Mouse (Mus musculus): Measurements from ENCODE around the gene Zscan2. TPM values are rescaled to one million over a fixed set of nuclear protein-coding genes. Genes with fewer than 3 reads are reported as not detected.

The Zscan2 gene
- polyA plus RNA-seq, 1 experiment from 2014 or later, result 1.1 TPM

DNA sequence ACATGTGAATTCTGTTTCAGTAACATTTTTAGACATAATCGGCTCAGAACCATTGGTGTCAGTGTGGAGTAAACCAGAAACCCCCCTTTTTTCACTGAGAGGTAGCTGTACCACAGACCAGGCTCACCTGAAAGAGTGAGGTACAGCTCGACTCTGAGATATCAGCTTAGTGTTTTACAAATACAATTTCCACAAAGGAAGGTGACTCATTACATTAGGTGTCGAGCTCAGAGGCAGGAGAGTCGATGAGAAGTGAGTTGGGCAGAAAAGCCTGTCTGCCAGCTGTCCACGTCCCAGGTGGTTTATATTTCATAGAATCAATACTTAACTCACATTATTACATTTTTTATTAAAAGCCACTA is 58.9 kb downstream of the Zscan2 start:
- no peak overlapping the region for H3K4me2 ChIP-seq (replicated peaks; ENCODE audit: low read depth, low read length)
- H3K9me3 ChIP-seq (ENCODE audit: low read length), result no peaks in the 10 kb centered on the region
- no peak for DNase-seq (ENCODE audit: low spot score)
- no peak overlapping the region for H3K27ac ChIP-seq (ENCODE audit: low read length)
- peaks cover 9% of the 10 kb centered on the region for H3K36me3 ChIP-seq (ENCODE audit: insufficient read depth, low read length)
- WGBS, result 77% methylated on average over 5 of the region's 5 CpGs
- H3K9ac ChIP-seq (replicated peaks; ENCODE audit: low read depth), result no peak overlapping the region
- H3K4me3 ChIP-seq (ENCODE audit: low read depth, low read length), result no peak overlapping the region
- no peak for ATAC-seq
- no peak for TF ChIP-seq EP300 (IDR thresholded peaks at IDR 0.05)
- no peak for TF ChIP-seq CTCF (IDR thresholded peaks at IDR 0.05)
- no peaks in the 10 kb centered on the region for H3K27me3 ChIP-seq (replicated peaks; ENCODE audit: insufficient read depth, low read length)
- no peaks in the 10 kb centered on the region for H3K4me1 ChIP-seq (ENCODE audit: insufficient read depth, low read depth, low read length)

DNA sequence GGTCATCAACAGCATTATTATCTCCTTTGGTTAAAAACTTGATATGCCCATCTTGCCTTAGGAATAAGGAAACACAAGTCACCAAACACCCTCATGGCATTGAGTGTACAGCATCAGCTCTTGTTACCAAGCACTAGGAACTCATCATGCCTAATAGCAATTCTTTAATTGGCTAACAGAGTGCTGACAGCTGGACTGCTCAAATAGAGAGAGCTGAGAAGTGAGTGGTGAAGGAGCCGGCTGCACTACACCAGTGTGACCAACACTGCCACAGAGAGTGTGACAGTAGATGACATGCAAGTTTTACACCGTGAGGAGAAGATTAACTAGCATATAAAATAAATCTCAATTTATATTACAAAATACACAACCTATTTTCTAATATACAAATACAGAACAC is 62.4 kb downstream of the Zscan2 start:
- no peak for TF ChIP-seq CTCF (IDR thresholded peaks at IDR 0.05)
- no peak for TF ChIP-seq EP300 (IDR thresholded peaks at IDR 0.05)
- no peak for DNase-seq (ENCODE audit: low spot score)
- Histone ChIP-seq H3K36me3 (ENCODE audit: insufficient read depth, low read length) (peaks cover 18% of the 10 kb centered on the region; the same call in 1 of the 2 replicates), H3K27me3 (replicated peaks; ENCODE audit: insufficient read depth, low read length) (no peaks in the 10 kb centered on the region), H3K4me1 (ENCODE audit: insufficient read depth, low read depth, low read length) (no peaks in the 10 kb centered on the region), H3K4me3 (ENCODE audit: low read depth, low read length) (no peak overlapping the region), H3K9ac (replicated peaks; ENCODE audit: low read depth) (no peak overlapping the region), H3K27ac (ENCODE audit: low read length) (no peak overlapping the region), H3K4me2 (replicated peaks; ENCODE audit: low read depth, low read length) (no peak overlapping the region), H3K9me3 (ENCODE audit: low read length) (no peaks in the 10 kb centered on the region)
- no peak for ATAC-seq
- WGBS, result 87% methylated on average over 2 of the region's 2 CpGs

Other genes with a start within 250 kb of the Zscan2 start
- gene Crtc3, start 172.0 kb upstream of the Zscan2 start, polyA plus RNA-seq (2015; fragmentation: Nextera tagmentation; extraction: Ambion mirVana), result 19.7 and 20.1 TPM in 2 replicates
- gene Iqgap1, start 34.9 kb upstream of the Zscan2 start, polyA plus RNA-seq (2015; fragmentation: Nextera tagmentation; extraction: Ambion mirVana), result 153 and 183 TPM in 2 replicates
- gene Wdr73, start 40.3 kb downstream of the Zscan2 start, polyA plus RNA-seq (2015; fragmentation: Nextera tagmentation; extraction: Ambion mirVana), result 17.5 and 20.7 TPM in 2 replicates
- 6.3 and 8.3 TPM in 2 replicates for gene Nmb, start 44.2 kb downstream of the Zscan2 start, polyA plus RNA-seq (2015; fragmentation: Nextera tagmentation; extraction: Ambion mirVana)
- gene Sec11a, start 86.9 kb downstream of the Zscan2 start, polyA plus RNA-seq (2015; fragmentation: Nextera tagmentation; extraction: Ambion mirVana), result 170 and 172 TPM in 2 replicates
- gene Zfp592, start 132.8 kb downstream of the Zscan2 start, polyA plus RNA-seq (2015; fragmentation: Nextera tagmentation; extraction: Ambion mirVana), result 6.4 and 6.6 TPM in 2 replicates
- gene Alpk3, start 196.7 kb downstream of the Zscan2 start, polyA plus RNA-seq (2015; fragmentation: Nextera tagmentation; extraction: Ambion mirVana), result 0.70 and 0.80 TPM in 2 replicates

Measured in lung, postnatal 0 days (tissue).